Mouse (Mus musculus): ENCODE data around the gene Saxo2.

Gene Saxo2

GRCm38 (mm10) chr7:82648353-82649080, at the start of gene Saxo2, which contains the start of gene Efl1:
Gene Saxo2, minus strand, starts transcription at chr7:82648528.
Gene Efl1, plus strand, starts transcription at chr7:82648614.
- in situ Hi-C loops (cut with MboI, MseI) = no loop called here

DNA sequence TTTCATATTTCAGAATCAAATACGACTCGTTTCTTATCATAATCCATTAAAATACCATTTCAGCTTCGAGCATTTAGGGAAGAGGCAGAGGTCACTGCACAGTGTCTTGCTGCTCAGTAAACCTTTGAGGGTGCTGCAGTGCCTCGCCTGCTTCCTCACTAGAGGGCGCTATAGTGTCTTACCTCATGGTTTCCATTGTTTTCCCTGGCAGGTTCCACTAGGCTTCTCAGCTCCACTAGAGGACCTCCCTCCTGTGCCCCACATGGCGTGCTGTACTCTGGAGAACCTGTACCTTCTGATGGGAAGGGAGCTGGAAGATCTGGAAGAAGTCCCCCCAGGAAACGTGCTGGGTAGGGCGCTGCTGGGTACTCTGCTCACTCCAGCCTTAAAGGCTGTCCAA, 49.3 kb upstream of the Saxo2 start:
- in situ Hi-C loops (cut with MboI, MseI) = no loop called here

DNA sequence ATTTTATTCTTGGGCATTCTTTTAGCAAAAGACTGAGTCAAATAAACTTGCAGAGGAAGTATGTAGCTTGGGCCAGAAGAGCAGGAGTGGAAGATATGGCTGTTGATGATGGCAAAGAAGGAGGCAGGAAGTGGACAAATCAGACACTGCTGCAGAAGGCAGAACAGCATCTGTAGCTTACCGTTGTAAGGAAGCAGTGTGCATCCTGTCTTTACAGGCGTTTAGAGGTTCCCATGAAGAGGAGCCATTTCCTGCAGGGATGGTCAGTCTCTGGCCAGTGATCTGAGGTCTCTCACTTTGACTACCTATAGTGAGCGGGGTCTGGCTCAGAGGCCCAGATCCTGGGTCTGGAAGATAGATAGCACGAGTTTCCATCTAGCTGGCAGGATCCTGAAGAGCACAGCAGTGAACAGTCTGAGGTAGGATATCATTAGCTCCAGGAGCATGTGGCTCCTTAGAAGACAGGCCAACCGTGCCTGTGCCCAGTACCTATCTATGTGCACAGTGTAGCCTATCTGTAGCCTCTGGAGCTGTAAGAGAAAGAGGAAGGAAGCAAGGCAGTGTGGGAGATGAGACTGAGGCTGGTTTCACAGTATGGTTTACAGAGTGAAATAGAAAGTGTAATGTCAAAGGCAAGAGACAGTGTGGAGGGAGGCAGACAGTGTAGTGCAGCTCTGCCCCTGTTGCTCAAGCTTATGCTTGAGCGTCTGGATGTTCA, 42.9 kb upstream of the Saxo2 start:
- in situ Hi-C loops (cut with MboI, MseI) = no loop called here

GRCm38 (mm10) chr7:82688736-82689135, 40.4 kb upstream of the Saxo2 start:
- in situ Hi-C loops (cut with MboI, MseI) = no loop called here

- in situ Hi-C loops (cut with MboI, MseI) = no loop called here
Measured at GRCm38 (mm10) chr7:82679901-82680300, 31.6 kb upstream of the Saxo2 start.

GRCm38 (mm10) chr7:82676834-82677233, 28.5 kb upstream of the Saxo2 start:
- in situ Hi-C loops (cut with MboI, MseI) = no loop called here

DNA sequence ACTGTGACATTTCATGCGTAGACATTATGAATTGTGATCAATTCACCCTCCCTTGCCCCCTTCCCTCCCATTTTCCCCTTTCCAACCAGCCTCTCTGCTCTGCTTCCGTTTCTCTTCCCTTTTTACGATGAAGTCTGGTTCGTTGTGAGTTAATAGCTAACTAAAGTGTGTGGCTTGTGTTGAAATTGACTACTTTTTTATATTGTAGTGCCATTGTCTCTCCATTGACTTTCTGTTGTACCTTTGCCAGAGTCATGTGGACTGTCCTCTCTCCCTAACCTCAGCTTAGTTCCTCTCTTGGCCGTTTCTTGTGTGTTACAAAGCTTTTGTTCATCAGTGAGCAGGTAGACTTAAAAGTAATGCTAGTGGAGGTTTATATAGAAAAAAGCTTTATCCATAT, 27.7 kb upstream of the Saxo2 start:
- in situ Hi-C loops (cut with MboI, MseI) = no loop called here

GRCm38 (mm10) chr7:82664604-82665003, 16.3 kb upstream of the Saxo2 start:
- in situ Hi-C loops (cut with MboI, MseI) = no loop called here

GRCm38 (mm10) chr7:82649081-82649445, 735 bp upstream of the Saxo2 start:
- in situ Hi-C loops (cut with MboI, MseI) = no loop called here

DNA sequence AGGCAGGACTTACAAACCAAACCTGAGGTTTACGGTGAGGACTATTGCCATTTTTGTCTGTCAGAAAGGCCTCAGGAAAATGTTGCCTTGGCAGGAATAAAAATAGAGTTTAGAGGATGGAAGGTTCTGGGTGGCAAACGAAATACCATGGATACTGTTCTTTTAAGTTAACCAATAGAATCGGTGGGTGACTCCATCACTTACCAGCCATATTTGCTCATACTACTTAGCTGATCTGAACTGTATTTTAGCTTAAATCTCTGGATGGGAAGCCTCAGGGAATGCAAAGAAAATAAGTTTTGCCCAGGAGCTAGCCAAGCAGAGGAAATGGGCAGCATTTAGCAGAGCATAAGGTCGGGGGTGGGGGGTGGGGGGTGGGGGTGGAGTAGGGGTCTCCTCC, 419 bp downstream of the Saxo2 start:
- in situ Hi-C loops (cut with MboI, MseI) = no loop called here

GRCm38 (mm10) chr7:82647183-82647582, 1.1 kb downstream of the Saxo2 start:
- in situ Hi-C loops (cut with MboI, MseI) = no loop called here

DNA sequence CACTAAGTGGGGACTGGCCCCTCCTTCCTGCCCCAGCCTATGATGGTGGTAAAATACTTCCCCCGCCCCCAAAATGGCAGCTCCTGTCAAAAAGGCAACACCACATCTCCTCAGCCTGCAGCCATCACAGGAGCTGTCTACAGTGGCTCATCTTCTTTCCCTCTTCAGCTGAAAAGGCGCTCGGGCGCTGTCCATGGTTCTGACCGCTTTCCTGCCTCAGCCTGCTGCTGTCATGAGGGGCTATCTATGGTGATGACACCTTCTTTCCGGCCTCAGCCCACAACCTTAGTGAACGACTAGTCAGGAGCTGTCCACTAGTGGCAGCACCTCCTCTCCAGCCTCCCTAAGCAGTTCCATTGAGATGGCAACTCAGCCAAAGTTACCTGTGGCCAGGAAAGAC, 23.0 kb downstream of the Saxo2 start:
- in situ Hi-C loops (cut with MboI, MseI) = no loop called here

GRCm38 (mm10) chr7:82609629-82610028, 38.7 kb downstream of the Saxo2 start:
- in situ Hi-C loops (cut with MboI, MseI) = no loop called here

DNA sequence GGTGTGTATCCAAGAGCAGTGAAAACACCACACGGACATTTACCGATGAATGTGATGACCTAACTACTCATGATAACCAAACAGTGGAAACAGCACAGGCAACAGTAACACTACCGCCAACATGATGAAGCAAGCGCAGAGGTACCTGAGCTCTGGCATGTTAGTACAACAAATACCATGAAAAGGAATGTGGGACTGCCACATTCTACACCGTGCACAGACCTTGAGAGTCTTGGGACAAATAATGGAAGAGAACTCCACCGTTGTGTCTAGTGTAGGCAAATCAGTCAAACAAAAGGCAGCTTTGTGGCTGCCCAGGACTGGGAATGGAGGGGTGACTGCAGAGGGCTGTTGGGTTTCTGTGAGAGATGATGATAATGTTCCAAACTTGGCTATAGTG, 42.9 kb downstream of the Saxo2 start:
- in situ Hi-C loops (cut with MboI, MseI) = no loop called here

- in situ Hi-C loops (cut with MboI, MseI) = no loop called here
Measured at GRCm38 (mm10) chr7:82602008-82602407, 46.3 kb downstream of the Saxo2 start.

GRCm38 (mm10) chr7:82590931-82591330, 57.4 kb downstream of the Saxo2 start:
- in situ Hi-C loops (cut with MboI, MseI) = no loop called here

All from T-helper 1 cell (primary cell).